Mouse (Mus musculus): ENCODE measurements around the gene Polg. TPM values are rescaled to one million over a fixed set of nuclear protein-coding genes. Genes with fewer than 3 reads are reported as not detected.

Polg gene
- polyA plus RNA-seq, 1 experiment from 2014 or later: 53.3 TPM

- no peak overlapping the region for H3K4me2 ChIP-seq
- ATAC-seq (ENCODE audit: insufficient number of reproducible peaks, insufficient read depth, low FRiP score, low TSS enrichment, low read depth): no peak
- no peaks in the 10 kb centered on the region for H3K36me3 ChIP-seq
- H3K9ac ChIP-seq (replicated peaks): no peak overlapping the region
- no peaks in the 10 kb centered on the region for H3K9me3 ChIP-seq
- 3% methylated on average over 8 of the region's 8 CpGs for WGBS
- no peak overlapping the region for H3K27ac ChIP-seq
- H3K4me1 ChIP-seq (replicated peaks): peaks cover 31% of the 10 kb centered on the region
- H3K4me3 ChIP-seq (replicated peaks): no peak overlapping the region
- H3K27me3 ChIP-seq: peaks cover 100% of the 10 kb centered on the region
Measured at GRCm38 (mm10) chr7:79501581-79502031, 35.4 kb upstream of the Polg start.

- no peak overlapping the region for H3K9ac ChIP-seq (replicated peaks)
- peaks cover 100% of the 10 kb centered on the region for H3K27me3 ChIP-seq
- H3K4me3 ChIP-seq (replicated peaks): no peak overlapping the region
- no peak for ATAC-seq (ENCODE audit: insufficient number of reproducible peaks, insufficient read depth, low FRiP score, low TSS enrichment, low read depth)
- H3K4me2 ChIP-seq: no peak overlapping the region
- peaks cover 26% of the 10 kb centered on the region for H3K4me1 ChIP-seq (replicated peaks)
- H3K27ac ChIP-seq: no peak overlapping the region
- 0% methylated on average over 3 of the region's 3 CpGs for WGBS
- H3K36me3 ChIP-seq: no peaks in the 10 kb centered on the region
- no peaks in the 10 kb centered on the region for H3K9me3 ChIP-seq
Measured at GRCm38 (mm10) chr7:79500681-79501306, 34.6 kb upstream of the Polg start.

DNA sequence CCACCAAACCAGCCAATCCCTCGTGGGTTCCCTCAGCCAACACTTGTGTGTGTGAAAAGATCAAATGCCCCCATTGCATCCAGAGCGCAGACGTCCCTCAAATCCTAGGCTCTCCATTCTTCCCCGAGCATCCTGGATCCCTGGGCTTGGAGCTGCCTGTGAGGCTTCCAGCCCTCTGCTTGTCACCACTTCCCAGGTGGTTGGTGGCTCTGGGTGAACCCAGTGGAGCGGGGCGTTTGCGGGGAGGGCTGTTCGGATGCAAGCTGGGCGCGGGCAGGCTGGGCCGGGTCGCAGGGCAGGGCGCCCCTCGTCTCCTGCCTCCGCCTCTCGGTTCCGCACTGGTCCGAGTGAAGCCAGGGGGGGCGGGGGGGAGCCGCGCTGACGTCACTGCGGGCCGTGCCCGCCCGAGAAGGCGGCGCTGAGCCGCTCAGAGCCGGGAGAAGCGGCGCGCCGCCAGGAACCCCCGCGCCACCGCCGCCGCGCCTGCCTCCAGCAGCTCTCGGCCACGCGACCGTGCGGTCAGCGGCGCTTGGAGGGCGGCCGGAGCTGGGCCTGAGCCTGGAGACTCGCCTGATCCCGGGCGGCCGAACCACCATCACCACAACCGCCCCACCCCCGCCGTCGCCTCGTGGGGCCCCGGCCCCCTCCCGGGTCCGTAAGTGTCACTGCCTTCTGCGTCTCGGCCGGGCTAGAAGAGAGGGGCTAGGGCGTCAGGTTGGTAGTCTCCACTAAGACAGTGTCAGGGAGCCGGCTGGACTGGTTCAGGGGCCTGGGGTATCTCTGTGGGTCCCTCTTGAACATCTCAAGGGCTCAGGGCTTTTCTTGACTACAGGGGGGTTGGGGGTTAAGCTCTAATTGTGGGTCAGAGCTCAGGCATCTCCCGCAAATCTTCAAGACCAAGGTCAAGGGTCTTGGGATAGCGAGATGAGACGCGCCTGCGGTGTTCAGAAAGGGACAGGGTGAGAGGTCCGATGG, 33.7 kb upstream of the Polg start:
- 1% methylated on average over 72 of the region's 72 CpGs for WGBS
- H3K9ac ChIP-seq (replicated peaks): no peak overlapping the region
- no peaks in the 10 kb centered on the region for H3K36me3 ChIP-seq
- peaks cover 20% of the 10 kb centered on the region for H3K4me1 ChIP-seq (replicated peaks)
- peak overlapping the region; percentile 38 for H3K4me2 ChIP-seq
- no peak overlapping the region for H3K27ac ChIP-seq
- peaks cover 100% of the 10 kb centered on the region for H3K27me3 ChIP-seq
- peak overlapping the region; percentile 17 for H3K4me3 ChIP-seq (replicated peaks)
- ATAC-seq (ENCODE audit: insufficient number of reproducible peaks, insufficient read depth, low FRiP score, low TSS enrichment, low read depth): no peak
- no peaks in the 10 kb centered on the region for H3K9me3 ChIP-seq

- no peaks in the 10 kb centered on the region for H3K9me3 ChIP-seq
- no peak overlapping the region for H3K27ac ChIP-seq
- WGBS: 1% methylated on average over 35 of the region's 35 CpGs
- peaks cover 15% of the 10 kb centered on the region for H3K4me1 ChIP-seq (replicated peaks)
- H3K27me3 ChIP-seq: peaks cover 100% of the 10 kb centered on the region
- H3K9ac ChIP-seq (replicated peaks): no peak overlapping the region
- ATAC-seq (ENCODE audit: insufficient number of reproducible peaks, insufficient read depth, low FRiP score, low TSS enrichment, low read depth): no peak
- H3K36me3 ChIP-seq: no peaks in the 10 kb centered on the region
- H3K4me2 ChIP-seq: no peak overlapping the region
- H3K4me3 ChIP-seq (replicated peaks): no peak overlapping the region
Measured at GRCm38 (mm10) chr7:79498965-79499595, 32.9 kb upstream of the Polg start.

DNA sequence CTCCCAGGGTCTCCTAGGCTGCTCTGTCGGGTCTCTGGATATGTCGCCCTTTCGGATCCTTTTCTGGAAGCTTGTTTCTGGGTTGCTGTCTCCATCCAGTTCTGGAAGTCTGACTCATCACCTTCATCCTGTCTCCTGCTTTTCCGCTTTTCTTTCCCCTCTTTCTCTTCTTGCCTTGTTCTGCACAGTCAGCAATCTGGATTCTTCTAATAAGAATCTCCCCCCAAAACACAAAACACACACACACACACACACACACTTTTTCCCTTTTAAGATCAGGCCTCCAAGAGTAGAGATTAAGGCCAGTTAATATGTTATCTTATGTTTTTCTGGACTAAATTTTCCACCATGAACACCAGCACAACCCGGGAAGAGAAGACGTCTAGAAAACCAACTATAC, 32.2 kb upstream of the Polg start:
- H3K9me3 ChIP-seq: no peaks in the 10 kb centered on the region
- H3K27me3 ChIP-seq: peaks cover 99% of the 10 kb centered on the region
- H3K4me1 ChIP-seq (replicated peaks): peaks cover 15% of the 10 kb centered on the region
- ATAC-seq (ENCODE audit: insufficient number of reproducible peaks, insufficient read depth, low FRiP score, low TSS enrichment, low read depth): no peak
- 4% methylated on average over 6 of the region's 6 CpGs for WGBS
- no peaks in the 10 kb centered on the region for H3K36me3 ChIP-seq
- no peak overlapping the region for H3K27ac ChIP-seq
- H3K4me3 ChIP-seq (replicated peaks): no peak overlapping the region
- no peak overlapping the region for H3K9ac ChIP-seq (replicated peaks)
- no peak overlapping the region for H3K4me2 ChIP-seq

GRCm38 (mm10) chr7:79497701-79498115, 31.5 kb upstream of the Polg start:
- no peaks in the 10 kb centered on the region for H3K36me3 ChIP-seq
- under 1% methylated on average over 20 of the region's 20 CpGs for WGBS

GRCm38 (mm10) chr7:79496816-79497328, 30.7 kb upstream of the Polg start:
- ATAC-seq (ENCODE audit: insufficient number of reproducible peaks, insufficient read depth, low FRiP score, low TSS enrichment, low read depth): no peak
- no peak overlapping the region for H3K4me2 ChIP-seq
- H3K27me3 ChIP-seq: peaks cover 90% of the 10 kb centered on the region
- H3K36me3 ChIP-seq: no peaks in the 10 kb centered on the region
- peaks cover 15% of the 10 kb centered on the region for H3K4me1 ChIP-seq (replicated peaks)
- no peak overlapping the region for H3K27ac ChIP-seq
- no peak overlapping the region for H3K4me3 ChIP-seq (replicated peaks)
- H3K9ac ChIP-seq (replicated peaks): no peak overlapping the region
- no peaks in the 10 kb centered on the region for H3K9me3 ChIP-seq
- WGBS: 6% methylated on average over 9 of the region's 9 CpGs

More at GRCm38 (mm10) chr7:79497701-79498115, 31.5 kb upstream of the Polg start:
- H3K27ac ChIP-seq: no peak overlapping the region
- peaks cover 15% of the 10 kb centered on the region for H3K4me1 ChIP-seq (replicated peaks)
- peak overlapping the region; percentile 21; the same call in 1 of the 2 replicates for H3K4me2 ChIP-seq
- H3K27me3 ChIP-seq: peaks cover 93% of the 10 kb centered on the region
- ATAC-seq (ENCODE audit: insufficient number of reproducible peaks, insufficient read depth, low FRiP score, low TSS enrichment, low read depth): no peak
- no peak overlapping the region for H3K9ac ChIP-seq (replicated peaks)
- no peaks in the 10 kb centered on the region for H3K9me3 ChIP-seq
- no peak overlapping the region for H3K4me3 ChIP-seq (replicated peaks)

- H3K9ac ChIP-seq (replicated peaks): no peak overlapping the region
- H3K4me1 ChIP-seq (replicated peaks): peaks cover 15% of the 10 kb centered on the region
- H3K9me3 ChIP-seq: no peaks in the 10 kb centered on the region
- H3K4me2 ChIP-seq: peak overlapping the region; percentile 38
- H3K4me3 ChIP-seq (replicated peaks): peak overlapping the region; percentile 29
- H3K27me3 ChIP-seq: peaks cover 83% of the 10 kb centered on the region
- no peak overlapping the region for H3K27ac ChIP-seq
- peak; percentile 80 for ATAC-seq (ENCODE audit: insufficient number of reproducible peaks, insufficient read depth, low FRiP score, low TSS enrichment, low read depth)
- no peaks in the 10 kb centered on the region for H3K36me3 ChIP-seq
- 3% methylated on average over 37 of the region's 38 CpGs for WGBS
Measured at GRCm38 (mm10) chr7:79495988-79496815, 30.0 kb upstream of the Polg start.

DNA sequence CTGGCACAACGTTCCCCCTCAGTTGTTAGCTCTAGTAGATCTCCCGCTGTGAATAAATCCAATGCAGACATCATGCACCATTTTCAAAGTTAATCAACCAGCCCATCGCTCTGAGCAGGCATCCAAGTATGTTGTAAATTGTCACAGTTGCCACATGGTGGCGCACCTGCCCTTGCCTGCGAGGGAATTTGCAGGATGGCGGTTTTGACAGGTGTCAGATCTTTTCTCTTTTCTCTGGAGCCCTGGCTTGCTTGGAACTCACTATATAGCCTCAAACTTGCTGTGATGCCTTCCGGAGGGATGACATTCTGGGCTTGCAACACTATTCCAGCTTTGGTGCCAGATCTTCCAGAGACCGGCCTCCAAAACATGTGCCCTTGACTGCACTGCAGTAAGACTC, 27.8 kb upstream of the Polg start:
- H3K36me3 ChIP-seq: no peaks in the 10 kb centered on the region
- H3K27ac ChIP-seq: no peak overlapping the region
- peaks cover 8% of the 10 kb centered on the region; the same call in 1 of the 2 replicates for H3K4me1 ChIP-seq (replicated peaks)
- no peaks in the 10 kb centered on the region for H3K9me3 ChIP-seq
- peaks cover 68% of the 10 kb centered on the region for H3K27me3 ChIP-seq
- no peak overlapping the region for H3K4me3 ChIP-seq (replicated peaks)
- H3K4me2 ChIP-seq: no peak overlapping the region
- WGBS: 9% methylated on average over 8 of the region's 8 CpGs
- no peak overlapping the region for H3K9ac ChIP-seq (replicated peaks)
- no peak for ATAC-seq (ENCODE audit: insufficient number of reproducible peaks, insufficient read depth, low FRiP score, low TSS enrichment, low read depth)

GRCm38 (mm10) chr7:79486528-79486927, 20.4 kb upstream of the Polg start:
- 67% methylated on average over 10 of the region's 10 CpGs for whole genome bisulfite sequencing
- Histone ChIP-seq H3K9me3 (no peaks in the 10 kb centered on the region), H3K4me1 (replicated peaks) (no peaks in the 10 kb centered on the region), H3K27ac (no peak overlapping the region), H3K9ac (replicated peaks) (no peak overlapping the region), H3K4me3 (replicated peaks) (no peak overlapping the region), H3K27me3 (peaks cover 23% of the 10 kb centered on the region; the same call in 1 of the 2 replicates), H3K4me2 (no peak overlapping the region), H3K36me3 (no peaks in the 10 kb centered on the region)
- ATAC-seq (ENCODE audit: insufficient number of reproducible peaks, insufficient read depth, low FRiP score, low TSS enrichment, low read depth): no peak

All from limb, embryonic 12.5 days (tissue).